Mouse (Mus musculus): ENCODE results near the gene Mvb12a. TPM values are rescaled to one million over a fixed set of nuclear protein-coding genes. Genes with fewer than 3 reads are reported as not detected.
"Not testable (repeated sequence)": the region's sequence is repeated elsewhere in the genome, so short reads cannot be mapped to it uniquely, and the experiment has no call there.

The Mvb12a gene
- polyA plus RNA-seq, 1 experiment from 2014 or later, result 59.7 TPM

DNA sequence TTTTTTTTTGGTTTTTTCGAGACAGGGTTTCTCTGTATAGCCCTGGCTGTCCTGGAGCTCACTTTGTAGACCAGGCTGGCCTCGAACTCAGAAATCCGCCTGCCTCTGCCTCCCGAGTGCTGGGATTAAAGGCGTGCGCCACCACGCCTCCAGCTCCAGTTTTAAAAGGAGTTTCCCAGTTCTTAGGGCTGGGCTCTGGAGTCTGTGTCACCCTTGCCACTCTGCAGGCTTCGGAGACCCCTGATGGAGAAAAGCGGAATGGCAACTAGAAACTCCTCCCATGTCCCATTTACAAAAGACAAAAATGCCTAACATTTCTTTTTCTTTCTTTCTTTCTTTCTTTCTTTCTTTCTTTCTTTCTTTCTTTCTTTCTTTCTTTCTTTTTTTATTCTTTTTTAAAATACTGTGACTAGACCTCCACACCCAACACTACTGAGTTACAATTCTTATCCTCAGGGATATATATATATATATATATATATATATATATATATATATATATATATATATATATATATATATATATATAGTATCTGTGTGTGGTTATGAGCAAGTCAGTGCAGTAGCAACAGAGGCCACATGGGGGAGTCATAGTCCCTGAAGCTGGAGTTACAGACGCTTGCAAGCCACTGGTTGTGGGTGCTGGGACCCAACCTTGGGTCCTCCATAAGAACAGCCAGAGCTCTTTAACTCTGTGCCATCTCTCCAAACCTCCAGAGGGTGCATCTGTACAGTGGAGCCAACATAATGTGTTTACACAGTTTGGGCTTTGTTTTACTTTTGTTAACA, 23.5 kb upstream of the Mvb12a start:
- H3K4me3 ChIP-seq (ENCODE audit: low read depth, low read length); H3K4me1 ChIP-seq (ENCODE audit: control insufficient read depth, insufficient read depth, low read length); H3K27ac ChIP-seq (ENCODE audit: low read depth, low read length); H3K9ac ChIP-seq (ENCODE audit: low read depth, low read length); H3K9me3 ChIP-seq (replicated peaks; ENCODE audit: control insufficient read depth, low read length); H3K27me3 ChIP-seq (ENCODE audit: control insufficient read depth, insufficient read depth, low read length); H3K4me2 ChIP-seq; H3K36me3 ChIP-seq (ENCODE audit: control insufficient read depth, insufficient read depth, low read length); ATAC-seq (replicated peaks; ENCODE audit: insufficient number of reproducible peaks, low FRiP score, low TSS enrichment): not testable (repeated sequence)
- 32% methylated on average over 9 of the region's 10 CpGs for WGBS (ENCODE audit: insufficient replicate concordance)

DNA sequence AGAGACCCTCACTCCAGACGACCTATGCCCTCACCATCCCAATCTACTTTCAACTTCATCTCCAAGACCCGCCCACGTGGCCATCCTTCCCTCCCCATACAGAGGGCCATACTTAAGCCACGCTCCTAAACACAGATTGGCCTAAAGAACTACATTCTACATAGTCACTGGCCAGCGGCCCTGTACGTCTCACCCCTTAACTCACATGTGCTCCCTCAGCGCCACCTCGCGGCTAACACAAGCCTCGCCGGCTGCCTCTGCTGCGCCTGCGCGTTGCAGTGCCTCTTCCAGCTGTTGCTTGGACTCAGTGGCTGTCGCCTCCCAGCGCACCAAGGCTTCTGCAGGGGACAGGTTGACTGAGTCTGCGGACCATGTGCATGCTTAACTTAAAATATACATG, 21.1 kb upstream of the Mvb12a start:
- Histone ChIP-seq H3K27me3 (ENCODE audit: control insufficient read depth, insufficient read depth, low read length) (peaks cover 12% of the 10 kb centered on the region), H3K9ac (ENCODE audit: low read depth, low read length) (no peak overlapping the region), H3K4me3 (ENCODE audit: low read depth, low read length) (no peak overlapping the region), H3K4me1 (ENCODE audit: control insufficient read depth, insufficient read depth, low read length) (peaks cover 14% of the 10 kb centered on the region), H3K9me3 (replicated peaks; ENCODE audit: control insufficient read depth, low read length) (no peaks in the 10 kb centered on the region), H3K36me3 (ENCODE audit: control insufficient read depth, insufficient read depth, low read length) (no peaks in the 10 kb centered on the region), H3K27ac (ENCODE audit: low read depth, low read length) (no peak overlapping the region), H3K4me2 (peak overlapping the region; percentile 24)
- peak; percentile 68; the same call in 1 of the 2 replicates for ATAC-seq (replicated peaks; ENCODE audit: insufficient number of reproducible peaks, low FRiP score, low TSS enrichment)
- WGBS (ENCODE audit: insufficient replicate concordance), result 6% methylated on average over 17 of the region's 17 CpGs

DNA sequence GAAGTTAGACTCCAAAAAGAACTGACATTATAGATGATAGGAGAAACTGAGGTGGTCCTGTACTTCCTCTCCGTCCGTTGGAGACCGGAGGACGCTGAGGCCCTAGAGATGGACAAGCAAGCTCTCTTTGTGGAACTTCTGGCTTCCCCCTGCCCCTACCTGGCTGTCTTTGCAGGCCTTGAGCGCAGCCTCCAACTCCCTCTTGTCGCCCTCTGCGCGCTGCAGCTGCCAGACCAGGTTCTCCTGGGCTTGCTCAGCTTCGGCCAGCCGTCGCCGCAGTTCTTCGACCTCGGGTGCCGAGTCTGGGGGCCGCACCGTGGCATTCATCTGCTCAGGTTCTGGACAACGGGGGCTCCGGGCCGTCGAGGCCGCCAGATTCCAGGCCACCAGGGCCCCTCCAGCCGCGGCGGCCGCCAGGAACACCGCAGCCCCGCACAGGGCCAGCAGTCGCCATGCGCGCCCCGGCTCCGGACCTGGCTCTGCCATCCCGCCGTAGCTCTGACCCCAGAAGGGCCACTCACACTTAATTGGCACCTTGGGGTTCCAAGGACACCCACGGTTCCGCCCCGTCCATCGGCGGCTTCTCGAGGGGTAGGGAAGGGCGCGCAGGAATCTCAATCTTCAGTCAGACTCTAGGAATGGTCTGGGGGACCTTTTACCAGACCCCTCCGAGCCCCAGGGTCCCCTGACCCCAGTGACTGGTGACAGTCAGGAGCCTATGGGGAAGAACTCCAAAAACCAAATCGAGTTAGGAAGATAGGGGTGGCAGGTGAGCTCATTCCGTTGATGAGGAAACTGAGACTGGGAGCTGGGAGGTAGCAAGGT, 17.3 kb upstream of the Mvb12a start, which contains the start of gene Ccdc194:
Gene Ccdc194 (minus strand): TSS at position 486 of the 825 bp plus-strand sequence.
- H3K27ac ChIP-seq (ENCODE audit: low read depth, low read length), result peak within 1 kb of the TSS; percentile 75
- no peak for ATAC-seq (replicated peaks; ENCODE audit: insufficient number of reproducible peaks, low FRiP score, low TSS enrichment)
- no peaks in the 10 kb centered on the region for H3K9me3 ChIP-seq (replicated peaks; ENCODE audit: control insufficient read depth, low read length)
- H3K27me3 ChIP-seq (ENCODE audit: control insufficient read depth, insufficient read depth, low read length), result peaks cover 12% of the 10 kb centered on the region
- peaks cover 22% of the 10 kb centered on the region for H3K4me1 ChIP-seq (ENCODE audit: control insufficient read depth, insufficient read depth, low read length)
- peak within 1 kb of the TSS; percentile 55 for H3K4me2 ChIP-seq
- WGBS (ENCODE audit: insufficient replicate concordance), result 7% methylated on average over 46 of the region's 46 CpGs
- H3K36me3 ChIP-seq (ENCODE audit: control insufficient read depth, insufficient read depth, low read length), result no peaks in the 10 kb centered on the region
- H3K9ac ChIP-seq (ENCODE audit: low read depth, low read length), result peak within 1 kb of the TSS; percentile 2; the same call in 1 of the 2 replicates
- peak within 1 kb of the TSS; percentile 20 for H3K4me3 ChIP-seq (ENCODE audit: low read depth, low read length)

DNA sequence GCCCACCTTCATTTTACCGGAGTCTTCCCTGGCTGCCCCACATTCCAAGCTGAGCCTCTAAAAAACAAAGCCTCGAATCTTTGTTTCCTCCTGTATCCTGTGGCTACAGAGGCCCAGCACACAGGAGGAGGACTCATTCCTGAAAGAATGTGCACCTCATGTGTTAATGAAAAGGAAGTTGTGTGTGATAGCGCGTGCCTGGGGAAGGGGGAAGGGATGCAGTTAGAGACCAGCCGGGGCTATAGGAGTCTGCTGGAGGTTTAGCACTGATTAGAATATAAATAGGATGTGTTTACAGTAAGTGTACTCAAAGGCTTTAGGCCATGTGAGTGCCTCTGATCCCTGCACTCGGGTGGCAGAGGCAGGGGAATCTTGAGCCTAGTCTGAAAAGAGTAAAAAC, 16.4 kb upstream of the Mvb12a start:
- 5% methylated on average over 6 of the region's 6 CpGs for WGBS (ENCODE audit: insufficient replicate concordance)
- H3K36me3 ChIP-seq (ENCODE audit: control insufficient read depth, insufficient read depth, low read length), result no peaks in the 10 kb centered on the region
- no peak overlapping the region for H3K9ac ChIP-seq (ENCODE audit: low read depth, low read length)
- H3K4me3 ChIP-seq (ENCODE audit: low read depth, low read length), result no peak overlapping the region
- ATAC-seq (replicated peaks; ENCODE audit: insufficient number of reproducible peaks, low FRiP score, low TSS enrichment), result no peak
- H3K27me3 ChIP-seq (ENCODE audit: control insufficient read depth, insufficient read depth, low read length), result peaks cover 12% of the 10 kb centered on the region
- H3K27ac ChIP-seq (ENCODE audit: low read depth, low read length), result peak overlapping the region; percentile 75
- no peaks in the 10 kb centered on the region for H3K9me3 ChIP-seq (replicated peaks; ENCODE audit: control insufficient read depth, low read length)
- H3K4me1 ChIP-seq (ENCODE audit: control insufficient read depth, insufficient read depth, low read length), result peaks cover 22% of the 10 kb centered on the region
- H3K4me2 ChIP-seq, result peak overlapping the region; percentile 32

DNA sequence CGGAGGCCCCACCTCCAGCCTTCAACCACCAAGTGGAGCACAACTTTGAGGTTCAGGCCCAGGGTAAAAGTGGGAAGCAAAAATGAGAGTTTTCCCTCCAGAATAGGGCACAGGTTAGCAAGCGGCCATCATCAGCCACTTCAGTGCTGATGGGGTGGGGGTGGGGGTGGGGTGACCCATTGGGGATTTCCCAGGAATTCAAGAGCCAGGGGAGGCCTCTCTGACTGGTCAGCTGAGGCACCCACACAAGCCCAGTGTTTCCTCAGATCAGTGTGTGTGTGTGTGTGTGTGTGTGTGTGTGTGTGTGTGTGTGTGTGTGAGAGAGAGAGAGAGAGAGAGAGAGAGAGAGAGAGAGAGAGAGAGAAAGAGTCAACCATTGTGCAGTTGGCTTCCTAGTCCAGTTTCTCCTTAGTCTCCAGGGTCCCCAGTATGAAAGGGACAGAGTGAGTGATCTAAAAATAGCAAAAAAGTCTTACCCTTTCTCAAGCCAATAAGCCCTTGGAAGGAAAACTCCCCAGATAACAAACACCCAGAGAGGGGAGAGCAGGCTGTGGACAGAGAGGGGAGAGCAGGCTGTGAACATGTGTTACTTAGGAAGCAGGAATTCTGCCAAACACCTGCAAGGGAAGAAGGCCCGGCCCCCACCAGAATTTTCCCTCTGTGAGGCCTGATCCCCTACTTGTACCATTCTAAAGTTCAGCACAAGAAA, 15.4 kb upstream of the Mvb12a start:
- no peak overlapping the region for H3K4me3 ChIP-seq (ENCODE audit: low read depth, low read length)
- H3K4me1 ChIP-seq (ENCODE audit: control insufficient read depth, insufficient read depth, low read length), result peaks cover 19% of the 10 kb centered on the region
- H3K9ac ChIP-seq (ENCODE audit: low read depth, low read length), result no peak overlapping the region
- no peak; the same call in 1 of the 2 replicates for ATAC-seq (replicated peaks; ENCODE audit: insufficient number of reproducible peaks, low FRiP score, low TSS enrichment)
- peaks cover 12% of the 10 kb centered on the region for H3K27me3 ChIP-seq (ENCODE audit: control insufficient read depth, insufficient read depth, low read length)
- peak overlapping the region; percentile 75 for H3K27ac ChIP-seq (ENCODE audit: low read depth, low read length)
- no peak overlapping the region; the same call in 1 of the 2 replicates for H3K4me2 ChIP-seq
- no peaks in the 10 kb centered on the region for H3K9me3 ChIP-seq (replicated peaks; ENCODE audit: control insufficient read depth, low read length)
- WGBS (ENCODE audit: insufficient replicate concordance), result 33% methylated on average over 3 of the region's 3 CpGs
- H3K36me3 ChIP-seq (ENCODE audit: control insufficient read depth, insufficient read depth, low read length), result no peaks in the 10 kb centered on the region

DNA sequence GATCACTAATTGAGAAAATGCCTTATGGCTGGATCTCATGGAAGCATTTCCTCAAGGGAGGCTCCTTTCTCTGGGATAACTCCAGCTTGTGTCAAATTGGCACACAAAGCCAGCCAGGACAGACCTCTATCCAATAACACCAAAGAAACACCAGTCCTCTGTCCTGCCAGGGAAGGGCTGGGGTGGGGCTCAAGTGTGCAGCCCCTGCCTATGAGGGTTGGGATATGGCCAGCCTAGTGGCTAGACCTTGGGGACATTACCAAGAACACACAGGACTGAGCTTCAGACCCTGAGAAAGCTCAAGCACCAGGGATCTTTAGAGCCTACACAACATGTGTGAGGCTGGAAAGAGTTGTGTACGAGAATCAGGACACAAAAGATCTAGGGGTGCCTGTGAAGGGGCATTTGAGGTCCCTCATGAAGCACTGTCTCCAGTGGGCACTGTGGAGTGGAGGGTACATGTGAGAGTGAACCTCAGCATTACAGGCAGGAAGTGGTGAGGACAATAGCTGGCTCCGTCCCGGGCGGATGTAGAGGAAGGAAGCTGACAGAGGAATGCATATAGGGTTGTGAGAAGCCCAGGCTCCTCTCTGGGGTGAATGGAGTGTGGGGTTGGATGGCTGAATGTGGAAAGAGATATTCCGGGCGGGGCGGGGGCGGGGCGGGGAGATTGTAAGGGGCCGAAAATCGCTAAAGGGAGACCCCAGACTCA, 14.2 kb upstream of the Mvb12a start:
- peak overlapping the region; percentile 89 for H3K27ac ChIP-seq (ENCODE audit: low read depth, low read length)
- H3K36me3 ChIP-seq (ENCODE audit: control insufficient read depth, insufficient read depth, low read length), result no peaks in the 10 kb centered on the region
- H3K4me1 ChIP-seq (ENCODE audit: control insufficient read depth, insufficient read depth, low read length), result peaks cover 19% of the 10 kb centered on the region
- no peak overlapping the region for H3K9ac ChIP-seq (ENCODE audit: low read depth, low read length)
- no peak overlapping the region for H3K4me2 ChIP-seq
- H3K4me3 ChIP-seq (ENCODE audit: low read depth, low read length), result no peak overlapping the region
- 64% methylated on average over 11 of the region's 11 CpGs for WGBS (ENCODE audit: insufficient replicate concordance)
- ATAC-seq (replicated peaks; ENCODE audit: insufficient number of reproducible peaks, low FRiP score, low TSS enrichment), result peak; percentile 75; the same call in 1 of the 2 replicates
- peaks cover 12% of the 10 kb centered on the region for H3K27me3 ChIP-seq (ENCODE audit: control insufficient read depth, insufficient read depth, low read length)
- no peaks in the 10 kb centered on the region for H3K9me3 ChIP-seq (replicated peaks; ENCODE audit: control insufficient read depth, low read length)

DNA sequence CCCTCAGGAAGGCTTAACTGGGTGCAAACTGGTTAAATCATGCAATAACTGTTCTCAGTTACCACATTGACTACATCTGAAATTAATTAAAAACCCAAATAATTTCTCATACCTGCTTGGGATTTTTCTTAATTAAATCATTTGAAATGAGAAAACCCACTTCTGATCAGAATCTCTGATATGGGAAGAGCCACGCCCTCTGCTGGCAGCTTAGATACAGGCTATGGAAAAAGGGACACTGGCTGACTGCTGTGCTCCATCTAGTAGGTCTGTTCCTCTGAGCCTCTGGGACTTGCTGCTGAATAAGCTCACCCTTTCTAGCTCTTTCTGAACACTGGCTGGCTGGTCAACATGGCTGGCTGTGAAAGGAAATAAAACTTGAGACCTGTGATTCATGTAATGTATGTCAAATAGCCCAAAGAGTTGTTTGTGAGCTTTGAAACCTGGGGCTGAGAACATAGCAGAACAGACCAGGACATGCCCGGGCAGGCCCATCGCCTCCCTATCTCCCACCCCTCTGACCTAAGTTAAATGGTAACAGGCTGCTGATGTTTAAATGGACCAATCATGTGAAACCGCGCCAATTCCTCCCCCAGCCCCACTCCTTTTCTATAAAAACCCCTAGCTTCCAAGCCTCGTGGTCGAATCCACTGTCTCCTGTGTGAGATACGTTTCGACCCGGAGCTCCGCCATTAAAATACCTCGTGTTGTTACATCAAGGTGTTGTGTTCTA, 11.8 kb upstream of the Mvb12a start:
- not testable (repeated sequence) for H3K27ac ChIP-seq (ENCODE audit: low read depth, low read length); ATAC-seq (replicated peaks; ENCODE audit: insufficient number of reproducible peaks, low FRiP score, low TSS enrichment); H3K4me3 ChIP-seq (ENCODE audit: low read depth, low read length); H3K9me3 ChIP-seq (replicated peaks; ENCODE audit: control insufficient read depth, low read length); H3K36me3 ChIP-seq (ENCODE audit: control insufficient read depth, insufficient read depth, low read length); H3K27me3 ChIP-seq (ENCODE audit: control insufficient read depth, insufficient read depth, low read length); H3K4me2 ChIP-seq; H3K9ac ChIP-seq (ENCODE audit: low read depth, low read length)
- 54% methylated on average over 5 of the region's 12 CpGs for WGBS (ENCODE audit: insufficient replicate concordance)
- peaks cover 15% of the 10 kb centered on the region for H3K4me1 ChIP-seq (ENCODE audit: control insufficient read depth, insufficient read depth, low read length)
